Mouse (Mus musculus): ENCODE measurements around the gene Tbxas1. TPM values are rescaled to one million over a fixed set of nuclear protein-coding genes. Genes with fewer than 3 reads are reported as not detected.

Gene Tbxas1
- polyA plus RNA-seq, 1 experiment from 2014 or later = 2.0 TPM

DNA sequence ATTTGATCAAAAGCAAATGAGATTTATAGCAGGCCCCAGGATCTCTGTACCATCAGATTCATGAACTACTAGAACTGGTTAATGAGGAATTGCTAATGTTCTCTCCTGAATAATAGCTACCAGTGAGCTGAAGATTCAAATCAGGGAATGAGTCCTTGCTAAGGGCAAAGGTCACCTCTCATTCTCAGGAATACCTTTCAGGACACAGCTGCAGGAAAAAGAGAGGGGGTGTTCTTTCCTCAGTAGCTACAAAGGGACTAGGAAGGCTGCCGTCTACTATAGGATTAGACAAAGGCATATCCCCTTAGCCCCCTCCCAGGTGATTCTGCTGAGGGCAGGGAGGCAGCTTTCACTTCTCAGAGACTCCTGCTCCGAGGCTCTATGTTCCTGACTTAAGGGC is 5.1 kb upstream of the Tbxas1 start:
- no peak for DNase-seq (ENCODE audit: low spot score)
- TF ChIP-seq EP300 (optimal IDR thresholded peaks at IDR 0.05) (no peak), CTCF (IDR thresholded peaks at IDR 0.05; ENCODE audit: low read depth) (no peak)
- Histone ChIP-seq H3K27ac (replicated peaks) (peak overlapping the region; percentile 31; the same call in 1 of the 2 replicates), H3K4me3 (ENCODE audit: low read depth, low read length) (no peak overlapping the region), H3K9ac (ENCODE audit: low read length) (no peak overlapping the region), H3K4me1 (replicated peaks; ENCODE audit: control insufficient read depth, insufficient read depth) (peaks cover 8% of the 10 kb centered on the region; the same call in 1 of the 2 replicates), H3K4me2 (replicated peaks; ENCODE audit: low read depth) (no peak overlapping the region), H3K9me3 (ENCODE audit: control insufficient read depth, low read length) (no peaks in the 10 kb centered on the region), H3K27me3 (ENCODE audit: control insufficient read depth, insufficient read depth, low read length) (no peaks in the 10 kb centered on the region), H3K36me3 (ENCODE audit: control insufficient read depth, insufficient read depth, low read length) (no peaks in the 10 kb centered on the region)
- ATAC-seq (ENCODE audit: low FRiP score, low TSS enrichment) = no peak
- 55% methylated on average over 2 of the region's 2 CpGs for WGBS

GRCm38 (mm10) chr6:38871051-38871450 is 4.2 kb upstream of the Tbxas1 start:
- Histone ChIP-seq H3K9ac (ENCODE audit: low read length) (no peak overlapping the region), H3K4me1 (replicated peaks; ENCODE audit: control insufficient read depth, insufficient read depth) (peaks cover 8% of the 10 kb centered on the region; the same call in 1 of the 2 replicates), H3K4me2 (replicated peaks; ENCODE audit: low read depth) (no peak overlapping the region), H3K9me3 (ENCODE audit: control insufficient read depth, low read length) (no peaks in the 10 kb centered on the region), H3K4me3 (ENCODE audit: low read depth, low read length) (no peak overlapping the region), H3K27me3 (ENCODE audit: control insufficient read depth, insufficient read depth, low read length) (no peaks in the 10 kb centered on the region), H3K36me3 (ENCODE audit: control insufficient read depth, insufficient read depth, low read length) (no peaks in the 10 kb centered on the region), H3K27ac (replicated peaks) (0 out of 2 replicates have a peak overlapping the region, but pooled peaks have one; percentile 3)
- DNase-seq (ENCODE audit: low spot score) = no peak
- TF ChIP-seq CTCF (IDR thresholded peaks at IDR 0.05; ENCODE audit: low read depth) = no peak
- no peak for TF ChIP-seq EP300 (optimal IDR thresholded peaks at IDR 0.05)
- no peak for ATAC-seq (ENCODE audit: low FRiP score, low TSS enrichment)
- 35% methylated on average over 7 of the region's 7 CpGs for WGBS

- Histone ChIP-seq H3K4me1 (replicated peaks; ENCODE audit: control insufficient read depth, insufficient read depth) (peaks cover 8% of the 10 kb centered on the region; the same call in 1 of the 2 replicates), H3K9me3 (ENCODE audit: control insufficient read depth, low read length) (no peaks in the 10 kb centered on the region), H3K9ac (ENCODE audit: low read length) (no peak overlapping the region), H3K36me3 (ENCODE audit: control insufficient read depth, insufficient read depth, low read length) (no peaks in the 10 kb centered on the region), H3K27me3 (ENCODE audit: control insufficient read depth, insufficient read depth, low read length) (no peaks in the 10 kb centered on the region), H3K4me2 (replicated peaks; ENCODE audit: low read depth) (peak overlapping the region; percentile 56), H3K27ac (replicated peaks) (no peak overlapping the region), H3K4me3 (ENCODE audit: low read depth, low read length) (peak overlapping the region; percentile 100; the same call in 1 of the 2 replicates)
- ATAC-seq (ENCODE audit: low FRiP score, low TSS enrichment) (no peak), DNase-seq (ENCODE audit: low spot score) (no peak)
- WGBS = 51% methylated on average over 1 of the region's 1 CpGs
- TF ChIP-seq EP300 (optimal IDR thresholded peaks at IDR 0.05) (no peak), CTCF (IDR thresholded peaks at IDR 0.05; ENCODE audit: low read depth) (no peak)
Observed at GRCm38 (mm10) chr6:38873316-38873715, 1.9 kb upstream of the Tbxas1 start.

DNA sequence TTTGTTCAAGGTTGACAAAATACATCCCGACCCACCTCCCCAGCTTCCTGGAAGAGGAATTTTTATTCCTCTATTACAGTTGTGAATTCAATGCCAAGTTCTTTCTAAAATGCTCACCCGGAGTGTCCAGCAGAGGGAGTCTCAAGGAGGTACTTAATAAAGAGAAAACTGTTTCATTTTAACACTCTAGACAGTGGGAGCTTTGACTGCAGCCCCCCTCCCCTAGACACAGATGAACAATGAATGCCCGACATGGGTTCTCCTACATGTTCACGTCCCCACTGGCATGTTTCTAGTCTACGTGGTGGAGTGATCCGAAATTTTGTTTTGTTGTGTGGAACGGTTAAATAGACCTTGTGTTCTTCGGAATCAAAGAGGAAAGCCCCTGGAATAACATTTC is 1.2 kb upstream of the Tbxas1 start:
- peak overlapping the region; percentile 99 for H3K9ac ChIP-seq (ENCODE audit: low read length)
- H3K36me3 ChIP-seq (ENCODE audit: control insufficient read depth, insufficient read depth, low read length) = no peaks in the 10 kb centered on the region
- H3K9me3 ChIP-seq (ENCODE audit: control insufficient read depth, low read length) = no peaks in the 10 kb centered on the region
- peak overlapping the region; percentile 56 for H3K4me2 ChIP-seq (replicated peaks; ENCODE audit: low read depth)
- H3K27me3 ChIP-seq (ENCODE audit: control insufficient read depth, insufficient read depth, low read length) = no peaks in the 10 kb centered on the region
- H3K27ac ChIP-seq (replicated peaks) = peak overlapping the region; percentile 98
- no peak for ATAC-seq (ENCODE audit: low FRiP score, low TSS enrichment)
- peaks cover 8% of the 10 kb centered on the region; the same call in 1 of the 2 replicates for H3K4me1 ChIP-seq (replicated peaks; ENCODE audit: control insufficient read depth, insufficient read depth)
- DNase-seq (ENCODE audit: low spot score) = peak; percentile 65
- TF ChIP-seq EP300 (optimal IDR thresholded peaks at IDR 0.05) (no peak), CTCF (IDR thresholded peaks at IDR 0.05; ENCODE audit: low read depth) (peak; percentile 78)
- WGBS = 5% methylated on average over 8 of the region's 8 CpGs
- H3K4me3 ChIP-seq (ENCODE audit: low read depth, low read length) = peak overlapping the region; percentile 100

DNA sequence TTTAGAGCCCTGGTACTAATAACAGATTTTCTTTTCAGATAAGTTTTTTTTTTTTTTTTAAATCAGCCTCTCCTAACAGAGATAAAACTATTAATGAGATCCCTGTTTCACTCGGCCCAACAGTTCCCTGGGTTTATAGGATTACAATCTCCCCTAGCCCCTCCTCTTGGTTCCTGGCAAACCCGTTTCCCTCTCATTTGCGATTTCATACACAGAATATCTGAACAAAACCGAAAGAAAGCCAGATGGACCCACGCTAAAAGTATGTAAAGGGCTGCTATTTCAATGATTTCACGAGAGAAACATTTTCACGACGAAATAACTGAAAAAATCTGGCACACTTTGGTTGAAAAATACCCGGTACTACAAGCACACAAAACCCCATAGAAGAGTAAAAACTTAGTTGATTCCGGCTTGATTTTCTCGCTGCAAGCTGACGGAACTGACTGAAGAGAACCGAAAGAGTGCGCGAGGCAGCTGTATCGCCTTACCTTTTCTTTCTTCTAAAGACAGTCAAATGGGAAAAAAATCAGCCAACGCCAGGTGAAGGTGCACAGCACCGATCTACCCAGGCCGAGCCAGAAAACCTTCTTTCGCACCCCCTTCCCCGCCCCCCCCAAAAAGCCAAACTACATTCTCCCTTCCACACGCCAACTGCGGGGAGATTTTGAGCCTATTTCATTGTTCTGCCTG is 493 bp upstream of the Tbxas1 start:
- TF ChIP-seq EP300 (optimal IDR thresholded peaks at IDR 0.05) (no peak), CTCF (IDR thresholded peaks at IDR 0.05; ENCODE audit: low read depth) (no peak)
- Histone ChIP-seq H3K9me3 (ENCODE audit: control insufficient read depth, low read length) (no peaks in the 10 kb centered on the region), H3K4me3 (ENCODE audit: low read depth, low read length) (peak overlapping the region; percentile 100), H3K27ac (replicated peaks) (peak overlapping the region; percentile 98), H3K4me1 (replicated peaks; ENCODE audit: control insufficient read depth, insufficient read depth) (peaks cover 8% of the 10 kb centered on the region; the same call in 1 of the 2 replicates), H3K27me3 (ENCODE audit: control insufficient read depth, insufficient read depth, low read length) (no peaks in the 10 kb centered on the region), H3K36me3 (ENCODE audit: control insufficient read depth, insufficient read depth, low read length) (no peaks in the 10 kb centered on the region), H3K9ac (ENCODE audit: low read length) (peak overlapping the region; percentile 99), H3K4me2 (replicated peaks; ENCODE audit: low read depth) (peak overlapping the region; percentile 56)
- ATAC-seq (ENCODE audit: low FRiP score, low TSS enrichment) (no peak), DNase-seq (ENCODE audit: low spot score) (peak; percentile 31)
- under 1% methylated on average over 23 of the region's 23 CpGs for WGBS
